Mouse (Mus musculus) brain, embryonic 14.5 days (tissue): ENCODE data around the gene Ccdc69. TPM values are rescaled to one million over a fixed set of nuclear protein-coding genes. Genes with fewer than 3 reads are reported as not detected.
"Not testable (repeated sequence)": the region's sequence is repeated elsewhere in the genome, so short reads cannot be mapped to it uniquely, and the experiment has no call there.

Source experiments
- DNase-seq: peaks from one replicate; pipeline ENCODE4 v3.0.0-alpha.2; 2011; ENCODE audit warnings: low read depth
- CTCF ChIP-seq: fragments of 200-500 bp; IDR thresholded peaks from 2 replicates; pipeline ENCODE4 v1.5.1; 2012; ENCODE audit warnings: inconsistent platforms, mild to moderate bottlenecking, moderate library complexity, borderline replicate concordance; ENCODE audit not compliant: insufficient read depth, insufficient read length; ENCODE audit errors: extremely low read depth
- POLR2A ChIP-seq: fragments of 200-500 bp; IDR thresholded peaks from 2 replicates; pipeline ENCODE4 v1.6.1; 2012; ENCODE audit warnings: mild to moderate bottlenecking, inconsistent platforms, borderline replicate concordance; ENCODE audit not compliant: poor library complexity, insufficient read depth, insufficient read length, severe bottlenecking; ENCODE audit errors: extremely low read depth
- polyA plus RNA-seq: library from polyadenylated mRNA; depleted of rRNA; stranded (reverse); fragments of >200 nt; gene quantifications from 2 replicates; pipeline ENCODE4 v1.2.3, GENCODE M21; 2012; rRNA removed

Gene Ccdc69
- 0.23 and 0.34 TPM in 2 replicates for polyA plus RNA-seq

DNA sequence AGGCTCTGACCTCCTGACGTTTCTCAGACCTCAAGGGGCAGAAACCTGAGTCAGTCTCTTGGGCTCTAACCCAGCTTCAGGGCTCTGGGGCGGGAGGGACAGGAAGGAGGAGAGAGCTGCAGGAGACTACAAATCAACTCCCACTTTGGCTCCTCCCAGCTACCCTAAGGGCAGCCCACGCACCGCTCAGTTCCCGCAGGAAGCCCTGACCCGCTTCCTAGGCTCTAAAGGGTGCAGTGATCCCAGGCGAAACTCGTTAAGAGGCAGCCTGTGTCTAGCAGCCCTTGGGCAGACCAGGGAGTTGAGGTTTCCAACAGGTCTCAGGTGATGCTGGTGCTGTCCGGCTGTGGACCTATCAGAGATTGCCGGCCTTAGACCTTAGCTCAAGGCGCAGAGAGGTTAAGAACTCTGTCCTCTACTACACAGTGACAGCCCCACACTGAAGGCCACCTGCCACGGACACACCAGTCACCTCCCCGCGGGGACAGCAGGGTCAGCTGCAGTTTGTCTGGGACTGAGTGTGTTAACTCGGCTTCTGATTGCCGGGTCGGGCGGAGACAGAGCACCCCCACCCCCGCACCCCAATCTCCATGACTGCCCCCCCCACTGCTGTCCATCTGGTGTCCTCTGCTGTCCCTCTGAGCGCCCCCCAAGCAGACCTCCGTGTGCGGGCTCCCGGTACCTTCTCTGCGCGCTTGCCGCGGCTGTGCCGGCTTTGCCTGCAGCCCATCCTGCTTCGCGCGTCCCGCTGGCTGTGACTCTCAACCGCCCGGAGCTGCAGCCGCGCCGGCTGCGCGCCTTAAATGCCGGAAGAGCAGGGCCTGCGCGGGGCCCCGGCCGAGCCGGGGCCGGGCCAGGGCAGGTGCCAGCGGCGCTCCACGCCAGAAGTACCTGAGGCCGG, at the start of gene Ccdc69:
Gene Ccdc69, minus strand, starts transcription at position 801 of the 901 bp plus-strand sequence.
- peak; percentile 73 for DNase-seq
- TF ChIP-seq POLR2A (no peak), CTCF (no peak)

DNA sequence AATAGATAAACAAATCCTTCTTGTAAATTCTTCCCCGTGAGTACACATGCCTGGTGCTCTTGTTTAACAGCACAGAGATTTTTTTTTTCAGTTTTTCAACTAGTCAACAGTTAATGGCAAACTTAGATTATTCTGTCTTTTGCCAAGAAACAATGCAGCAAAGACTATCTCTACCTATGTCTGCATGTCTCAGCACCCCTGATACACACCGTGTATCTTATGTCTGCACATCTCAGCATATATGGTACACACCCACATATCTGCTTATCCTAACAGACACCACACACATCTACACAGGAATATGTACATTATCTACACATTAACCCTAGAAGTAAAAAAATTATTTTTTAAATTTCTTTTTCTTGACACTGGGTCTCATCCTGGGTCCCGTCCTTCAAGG, 48.7 kb upstream of the Ccdc69 start:
- DNase-seq = no peak
- TF ChIP-seq POLR2A = no peak
- no peak for TF ChIP-seq CTCF

DNA sequence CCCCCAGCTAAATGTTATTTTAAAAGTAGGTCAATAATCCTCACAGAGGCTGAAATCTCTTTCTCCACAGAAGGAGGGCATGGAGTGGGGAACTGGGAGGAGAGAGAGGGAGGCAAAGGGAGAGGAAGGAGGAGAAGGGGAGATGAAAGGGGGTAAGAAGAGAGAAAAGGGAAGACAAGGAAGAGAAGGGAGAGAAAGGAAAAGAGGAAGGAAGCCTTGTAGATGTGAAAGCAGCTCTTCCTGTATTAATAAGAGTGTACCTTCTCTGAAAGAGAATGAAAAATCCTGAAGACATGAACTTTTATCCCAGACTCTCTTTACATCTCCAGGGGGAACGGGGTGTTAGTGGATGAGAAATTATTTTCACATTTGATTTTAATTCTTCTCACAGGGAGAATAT, 43.5 kb upstream of the Ccdc69 start:
- no peak for TF ChIP-seq POLR2A
- DNase-seq = no peak

DNA sequence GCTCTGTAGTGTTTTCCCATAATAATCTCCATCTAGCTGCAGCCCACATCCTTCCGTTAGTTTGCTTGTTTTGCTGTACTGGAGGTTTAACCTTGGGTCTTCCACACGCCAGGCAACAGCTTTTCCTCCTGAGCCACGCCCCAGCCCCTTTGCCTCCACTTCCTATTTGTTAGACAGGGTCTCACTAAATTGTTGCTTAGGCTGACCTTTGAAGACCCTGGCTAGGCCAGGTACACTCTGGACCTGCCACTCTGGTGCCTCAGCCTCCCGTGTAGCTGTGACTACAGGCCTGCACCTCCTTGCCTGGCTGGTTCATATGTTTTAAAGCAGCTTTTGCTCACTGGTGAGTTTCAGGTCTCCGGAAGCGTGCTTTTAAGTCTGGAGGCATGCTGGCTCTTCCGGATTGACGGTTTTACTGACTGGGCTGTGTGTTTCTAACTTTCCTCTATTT, 42.9 kb upstream of the Ccdc69 start:
- TF ChIP-seq CTCF (no peak), POLR2A (no peak)
- DNase-seq = no peak

DNA sequence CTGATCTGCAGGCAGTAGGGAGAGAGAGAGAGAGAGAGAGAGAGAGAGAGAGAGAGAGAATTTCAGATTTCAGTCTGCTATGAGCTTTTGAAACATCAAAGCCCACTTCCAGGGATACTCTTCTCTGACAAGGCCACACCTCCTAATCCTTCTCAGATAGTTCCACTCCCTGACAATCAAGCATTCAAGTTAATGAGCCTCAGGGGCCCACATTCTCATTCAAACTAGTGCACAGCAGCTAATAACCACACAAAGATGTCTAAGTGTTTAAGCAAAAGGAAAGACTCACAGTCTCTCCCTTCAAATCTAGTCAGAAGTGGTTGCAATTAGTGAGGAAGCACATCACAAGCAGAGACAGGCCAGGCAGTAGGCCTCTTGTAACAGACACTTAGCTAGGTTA, 42.3 kb upstream of the Ccdc69 start:
- TF ChIP-seq POLR2A (no peak), CTCF (no peak)
- DNase-seq = peak; percentile 25

DNA sequence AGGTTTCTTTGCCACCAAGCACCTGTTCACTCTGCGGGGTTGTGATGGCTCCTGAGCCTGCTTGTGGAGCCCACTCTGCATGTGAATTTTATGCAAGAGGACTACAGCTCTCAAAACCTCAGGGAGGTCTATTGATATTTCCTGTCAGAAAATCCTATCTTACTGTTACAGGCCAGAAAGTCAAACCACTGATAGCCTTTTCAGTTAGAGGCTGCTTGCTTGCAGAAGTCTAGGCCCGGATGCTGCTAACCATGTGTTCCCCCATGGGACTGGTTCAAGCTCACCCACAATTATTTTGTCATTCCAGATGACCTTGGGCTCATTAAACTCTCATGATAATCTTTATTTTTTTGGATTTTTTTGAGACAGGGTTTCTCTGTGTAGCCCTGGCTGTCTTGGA, 39.1 kb upstream of the Ccdc69 start:
- no peak for DNase-seq
- TF ChIP-seq CTCF = no peak
- TF ChIP-seq POLR2A = no peak

DNA sequence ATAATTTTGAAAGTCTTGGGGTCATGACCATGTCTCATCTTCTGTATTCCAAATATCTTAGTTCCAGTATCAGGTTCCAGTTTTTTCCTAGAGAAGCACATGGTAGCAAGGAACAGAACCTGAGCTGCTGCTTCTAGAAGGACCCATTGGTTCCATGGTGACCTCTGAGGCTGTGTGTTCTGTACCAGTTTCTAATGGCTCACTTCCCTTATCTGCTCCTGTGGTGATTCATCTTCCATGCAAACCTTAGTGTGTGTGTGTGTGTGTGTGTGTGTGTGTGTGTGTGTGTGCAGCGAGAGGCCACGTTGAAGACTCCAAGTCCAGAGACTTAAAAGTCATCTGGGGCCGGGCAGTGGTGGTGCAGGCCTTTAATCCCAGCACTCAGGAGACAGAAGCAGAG, 38.1 kb upstream of the Ccdc69 start:
- TF ChIP-seq POLR2A (no peak), CTCF (no peak)
- no peak for DNase-seq

DNA sequence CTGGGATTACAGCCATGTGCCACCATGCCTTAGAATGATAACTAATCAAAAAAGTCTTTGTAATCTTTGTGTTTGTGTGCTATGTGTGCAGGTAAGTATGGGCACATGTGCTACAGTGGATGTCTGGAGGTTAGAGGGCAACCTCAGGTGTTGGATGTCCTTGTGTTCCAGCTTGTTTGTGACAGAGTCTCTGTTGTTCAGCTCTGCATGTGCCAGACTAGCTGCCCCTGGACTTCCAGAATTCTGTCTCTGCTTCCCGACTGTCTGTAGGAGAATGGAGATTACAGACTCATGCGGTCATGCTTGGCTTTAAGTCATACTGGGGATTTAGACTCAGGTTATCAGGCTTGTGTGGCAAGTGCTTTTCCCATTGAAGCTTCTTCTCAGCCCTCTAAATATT, 36.4 kb upstream of the Ccdc69 start:
- DNase-seq = no peak
- TF ChIP-seq CTCF = no peak
- no peak for TF ChIP-seq POLR2A

DNA sequence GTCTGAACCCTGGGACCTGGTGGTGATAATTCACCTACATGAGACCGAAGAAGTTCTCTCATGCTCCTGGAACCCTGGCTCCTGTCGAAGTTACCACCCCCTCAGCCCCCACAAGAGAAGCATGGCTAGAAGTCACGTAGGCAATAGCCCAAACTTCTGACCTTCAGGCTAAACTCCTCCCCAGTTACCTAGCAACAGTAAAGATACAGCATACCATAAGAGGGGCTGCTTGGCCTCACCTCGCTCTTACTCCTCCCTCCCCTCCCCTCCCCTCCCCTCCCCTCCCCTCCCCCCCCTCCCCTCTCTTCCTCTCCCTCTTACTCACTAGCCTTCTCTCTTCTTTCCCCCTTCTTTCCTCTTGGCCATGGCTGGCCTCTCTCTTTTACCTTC, 35.9 kb upstream of the Ccdc69 start:
- not testable (repeated sequence) for DNase-seq

DNA sequence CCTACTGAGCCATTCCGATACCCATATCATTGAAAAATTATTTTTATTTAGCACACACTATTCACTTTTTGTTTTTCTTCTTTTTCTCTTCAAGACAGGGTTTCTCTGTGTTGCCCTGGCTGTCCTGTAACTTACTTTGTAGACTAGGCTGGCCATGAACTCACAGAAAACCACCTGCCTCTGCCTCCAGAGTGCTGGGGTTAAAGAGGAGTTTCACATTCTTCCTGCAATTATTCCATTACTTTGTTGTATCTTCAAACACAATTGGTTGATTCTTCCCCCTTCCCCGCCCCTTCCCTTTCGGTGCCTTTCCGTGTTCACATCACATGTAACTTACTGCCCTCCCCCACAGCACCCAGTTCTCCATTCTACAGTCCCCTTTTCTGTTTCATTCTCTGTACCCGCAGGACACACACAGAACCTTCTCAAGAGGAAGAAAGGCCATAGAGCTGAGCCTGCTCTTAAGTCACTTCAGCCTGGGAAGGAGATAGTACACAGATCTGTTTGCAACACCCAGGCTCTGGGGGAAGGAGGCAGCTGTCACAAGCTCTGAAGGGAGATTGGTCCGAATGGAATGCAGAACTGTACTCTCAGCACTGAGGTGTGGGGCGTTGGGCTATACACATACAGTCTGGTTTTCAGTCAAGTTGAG, 35.4 kb upstream of the Ccdc69 start:
- TF ChIP-seq CTCF (no peak), POLR2A (no peak)
- DNase-seq = no peak

DNA sequence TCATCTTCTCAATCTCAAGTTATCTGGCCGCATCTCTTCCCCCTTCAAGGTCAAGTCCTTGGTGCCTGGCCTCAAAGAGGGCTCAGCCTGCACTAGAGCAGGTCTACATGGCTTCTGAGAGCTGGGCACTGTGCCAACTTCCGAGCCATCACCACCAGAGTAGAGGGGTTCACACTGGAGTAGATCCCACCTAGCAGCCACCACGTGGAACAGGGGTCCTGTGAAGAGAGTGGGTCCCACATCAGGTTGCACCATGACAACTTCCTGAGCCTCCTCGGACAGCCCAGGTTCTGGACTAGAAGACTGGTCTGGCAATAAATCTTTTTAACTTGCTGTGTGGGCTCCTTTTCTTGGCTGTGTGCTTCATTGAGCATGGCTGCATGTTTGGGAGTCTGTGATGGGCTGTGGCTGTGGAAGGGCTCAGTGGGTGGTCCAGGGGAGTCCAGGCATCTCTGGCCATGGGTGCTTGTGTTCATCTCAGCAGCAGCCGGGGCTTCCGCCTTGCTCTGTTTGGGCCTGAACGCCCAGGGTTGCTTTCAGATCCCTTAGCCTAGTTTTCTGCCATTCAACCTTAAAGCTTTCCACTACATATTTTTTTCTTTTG, 32.7 kb upstream of the Ccdc69 start:
- no peak for DNase-seq
- TF ChIP-seq CTCF (no peak), POLR2A (no peak)

DNA sequence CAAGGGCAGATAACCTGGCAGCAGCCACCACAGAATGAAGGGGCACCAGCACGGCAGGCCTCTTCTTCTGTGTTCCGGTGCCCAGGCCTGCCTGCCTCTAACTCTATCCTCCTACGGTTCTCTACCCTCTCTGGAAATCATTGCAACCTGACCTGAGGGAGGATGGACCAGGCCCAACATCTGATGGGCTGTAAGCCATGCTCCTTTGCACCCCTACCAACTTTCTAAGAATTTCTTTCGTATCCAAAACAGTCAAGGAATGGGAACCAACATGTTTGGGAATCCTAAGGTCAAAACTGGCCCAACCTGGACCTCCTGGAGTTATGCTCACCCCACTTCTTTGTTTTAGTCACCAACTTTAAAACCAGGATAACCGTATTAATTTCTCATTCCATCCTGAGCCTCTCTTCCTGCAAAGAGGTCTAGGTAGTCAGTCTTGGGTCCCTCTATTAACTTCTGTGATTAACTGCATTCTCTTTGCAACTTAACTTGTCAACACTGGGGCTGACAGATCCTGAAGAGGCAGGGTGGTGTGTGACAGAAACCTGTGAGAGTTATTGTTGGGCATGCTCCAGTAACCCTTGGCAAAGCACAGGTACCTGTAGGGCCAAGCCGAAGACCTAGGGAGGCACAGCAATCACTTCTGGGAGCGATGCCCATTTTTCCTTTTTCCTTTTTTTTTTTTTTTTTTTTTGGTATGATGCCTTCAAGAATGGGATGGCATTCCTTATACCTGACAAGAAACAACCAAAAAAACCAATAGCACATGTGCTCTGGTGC, 31.8 kb upstream of the Ccdc69 start:
- no peak for DNase-seq
- no peak for TF ChIP-seq CTCF
- TF ChIP-seq POLR2A = no peak
